Mouse (Mus musculus) cerebellum, adult 18-20 months (tissue): ENCODE data around the gene Tlcd1.

Experiments used
- DNase-seq, 2 experiments: peaks; one replicate each; pipeline ENCODE4 v3.0.0; 2021

Gene Tlcd1

GRCm38 (mm10) chr11:78162504-78162903 lies 14.0 kb upstream of the Tlcd1 start:
- DNase-seq: no peak

- no peak for DNase-seq
Measured at GRCm38 (mm10) chr11:78163045-78163444, 13.5 kb upstream of the Tlcd1 start.

GRCm38 (mm10) chr11:78163681-78164603 lies 12.6 kb upstream of the Tlcd1 start:
- DNase-seq: no peak

DNA sequence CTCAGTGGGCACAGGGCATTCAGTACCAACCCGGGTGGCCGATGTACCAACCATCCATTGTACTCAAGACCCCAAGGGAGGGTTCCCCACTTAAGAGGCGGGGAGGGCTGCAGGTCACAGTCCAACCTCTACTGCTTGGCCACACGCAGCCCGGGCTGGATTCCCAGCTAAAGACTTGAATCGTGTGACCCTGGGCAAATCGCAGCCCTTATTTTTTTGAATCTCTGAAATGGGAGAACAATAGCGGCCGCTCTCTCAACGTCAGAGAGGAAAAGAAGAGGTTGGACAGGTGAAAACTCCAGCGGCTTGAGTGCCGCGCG lies 11.9 kb upstream of the Tlcd1 start:
- DNase-seq: no peak

- DNase-seq: peak; percentile 76 to 87
Measured at GRCm38 (mm10) chr11:78164924-78165760, 11.4 kb upstream of the Tlcd1 start, which contains the start of gene Traf4. Gene Traf4, minus strand, starts transcription at chr11:78165589.

DNA sequence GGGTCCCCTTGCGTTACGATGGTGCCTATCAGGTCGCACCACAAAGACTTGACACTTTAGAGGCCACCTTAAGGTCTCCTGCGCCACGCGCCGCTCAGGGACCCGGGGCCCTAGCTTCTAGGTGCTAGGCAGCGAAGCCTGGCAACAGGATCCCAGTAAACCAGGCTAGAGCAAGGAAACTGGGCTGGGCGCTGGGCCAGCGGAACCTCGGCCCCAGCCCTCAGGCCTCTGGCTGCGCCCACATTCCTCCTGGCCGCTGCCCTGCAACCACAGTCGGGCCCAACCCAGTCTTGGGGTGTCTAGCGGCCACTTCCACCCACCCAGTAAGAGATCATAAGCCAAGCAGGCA lies 10.8 kb upstream of the Tlcd1 start:
- no peak for DNase-seq

DNA sequence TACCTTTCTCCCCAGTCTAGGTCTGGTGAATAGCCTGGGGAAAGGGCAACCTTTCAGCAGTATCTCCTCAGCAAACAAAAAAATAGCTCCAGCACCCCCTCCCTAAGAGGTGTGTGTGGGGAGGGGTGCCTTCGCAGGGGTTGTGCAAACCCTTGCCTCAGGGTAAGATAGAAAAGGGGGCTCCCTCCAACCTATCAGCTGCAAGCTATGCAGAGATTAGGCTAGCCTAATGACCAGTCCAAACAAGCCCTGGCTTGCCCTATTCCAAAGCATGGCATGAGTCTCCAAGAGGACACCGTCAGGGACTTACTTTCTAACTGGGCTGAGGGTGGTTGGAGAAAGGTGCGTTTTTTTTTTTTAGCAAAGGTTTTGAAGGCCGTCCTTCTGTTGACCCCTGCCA lies 10.3 kb upstream of the Tlcd1 start:
- no peak for DNase-seq

GRCm38 (mm10) chr11:78166640-78167039 lies 9.9 kb upstream of the Tlcd1 start:
- DNase-seq: no peak

GRCm38 (mm10) chr11:78167257-78167959 lies 9.1 kb upstream of the Tlcd1 start:
- no peak for DNase-seq

DNA sequence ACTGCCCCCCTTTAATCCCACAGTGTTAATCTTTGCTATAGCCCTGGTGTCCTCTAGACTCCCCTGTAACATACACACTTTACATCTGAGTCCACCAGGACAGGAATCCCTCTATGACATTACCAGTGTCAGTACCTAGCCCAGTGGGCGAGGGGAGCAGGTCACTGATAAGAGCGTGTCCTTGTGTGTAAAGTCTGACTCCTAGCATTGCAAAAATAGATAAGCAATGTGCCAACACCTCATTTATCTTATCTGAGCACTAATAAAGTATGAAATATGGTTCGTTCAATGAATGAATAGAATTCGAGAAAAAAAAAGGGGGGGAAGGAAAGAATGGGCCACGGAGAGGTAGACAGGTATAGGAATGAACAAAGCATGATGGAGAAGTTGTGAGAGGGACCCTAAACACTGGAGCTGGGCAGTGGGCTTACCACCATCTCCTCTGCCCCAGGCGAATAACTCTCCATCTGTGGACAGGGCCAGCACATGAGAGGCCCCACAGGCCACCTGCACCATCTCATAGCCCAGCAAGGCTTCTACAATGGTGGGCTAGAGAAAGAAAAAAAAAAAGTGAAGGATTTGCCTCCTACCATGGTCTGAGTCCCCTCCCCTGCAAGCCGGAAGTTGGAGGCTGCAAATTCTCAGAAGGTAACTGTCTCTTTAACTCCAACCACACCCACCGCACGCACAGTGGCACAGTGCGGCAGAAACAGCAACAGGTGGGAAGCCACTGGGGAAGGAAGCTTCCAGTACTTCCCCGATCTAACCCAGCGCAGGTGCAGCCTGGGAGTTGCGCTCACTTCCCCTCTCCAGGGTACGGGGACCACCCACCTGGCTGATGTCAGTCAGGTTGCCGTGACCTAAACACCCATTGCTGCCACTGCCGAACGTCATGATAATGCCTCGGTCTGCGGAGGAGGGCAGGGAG lies 7.7 kb upstream of the Tlcd1 start:
- no peak for DNase-seq

GRCm38 (mm10) chr11:78170306-78170705 lies 6.2 kb upstream of the Tlcd1 start:
- DNase-seq: no peak

DNA sequence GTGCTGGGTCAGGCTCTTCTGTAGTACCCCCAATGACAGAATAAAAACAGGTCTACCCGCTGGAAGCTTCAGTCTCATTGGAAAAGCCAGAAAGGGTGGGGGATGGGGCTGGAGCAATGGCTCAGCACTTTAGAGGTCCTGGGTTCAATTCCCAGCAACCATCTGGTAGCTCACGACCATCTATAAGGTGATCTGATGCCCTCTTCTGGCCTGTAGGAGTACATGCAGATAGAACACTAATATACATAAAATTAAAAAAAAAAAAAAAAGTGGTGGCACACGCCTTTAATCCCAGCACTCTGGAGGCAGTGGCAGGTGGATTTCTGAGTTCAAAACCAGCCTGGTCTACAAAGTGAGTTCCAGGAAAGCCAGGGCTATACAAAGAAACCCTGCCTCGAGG lies 5.2 kb upstream of the Tlcd1 start:
- no peak for DNase-seq

- no peak for DNase-seq
Measured at GRCm38 (mm10) chr11:78172034-78172747, 4.3 kb upstream of the Tlcd1 start.

- peak in 1 of 2 experiments; percentile 12 for DNase-seq
Measured at GRCm38 (mm10) chr11:78172748-78173383, 3.6 kb upstream of the Tlcd1 start.

DNA sequence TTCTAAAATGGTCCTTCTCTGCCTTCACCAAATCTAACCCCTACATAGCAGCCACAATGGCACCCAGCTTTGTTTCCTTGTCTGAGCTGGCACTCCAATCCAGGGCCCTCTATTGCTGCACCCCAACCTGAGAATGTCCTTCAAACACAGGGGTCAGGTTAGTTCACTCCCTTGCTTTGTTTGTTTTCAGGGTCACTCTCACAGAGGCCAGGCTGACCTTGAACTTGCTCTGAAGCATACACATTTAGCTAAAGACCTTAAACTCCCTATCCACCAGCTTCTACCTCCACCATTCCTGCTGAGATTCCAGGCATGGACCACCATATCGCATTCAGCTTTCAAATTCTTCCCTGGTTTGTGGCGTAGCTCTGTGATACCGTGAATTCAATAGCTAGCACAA lies 2.0 kb upstream of the Tlcd1 start:
- DNase-seq: no peak

DNA sequence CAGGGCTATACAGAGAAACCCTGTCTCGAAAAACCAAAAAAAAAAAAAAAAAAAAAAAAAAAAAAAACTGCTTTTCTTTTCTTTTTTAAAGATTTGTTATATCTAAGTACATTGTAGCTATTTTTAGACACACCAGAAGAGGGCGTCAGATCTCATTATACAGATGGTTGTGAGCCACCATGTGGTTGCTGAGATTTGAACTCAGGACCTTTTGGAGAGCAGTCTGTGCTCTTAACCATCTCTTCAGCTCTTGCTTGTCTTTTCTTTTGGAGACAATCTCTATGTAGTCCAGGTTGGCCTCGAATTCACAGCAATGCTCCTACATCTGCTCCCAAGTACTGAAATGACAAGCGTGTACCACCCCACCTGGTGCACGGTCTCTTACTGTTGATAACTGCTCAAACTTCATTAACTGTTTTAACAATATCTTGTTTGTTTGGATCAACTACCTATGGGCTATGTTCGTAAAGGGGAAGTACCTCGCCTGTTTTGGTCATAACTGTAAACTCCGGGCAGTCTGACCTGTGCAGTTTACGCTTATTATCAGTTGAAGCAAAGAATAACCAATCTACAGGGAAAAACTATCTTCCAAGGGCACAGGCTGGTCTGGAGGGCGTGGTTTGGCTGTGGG lies 625 bp upstream of the Tlcd1 start:
- DNase-seq: peak in 1 of 2 experiments; percentile 5

DNA sequence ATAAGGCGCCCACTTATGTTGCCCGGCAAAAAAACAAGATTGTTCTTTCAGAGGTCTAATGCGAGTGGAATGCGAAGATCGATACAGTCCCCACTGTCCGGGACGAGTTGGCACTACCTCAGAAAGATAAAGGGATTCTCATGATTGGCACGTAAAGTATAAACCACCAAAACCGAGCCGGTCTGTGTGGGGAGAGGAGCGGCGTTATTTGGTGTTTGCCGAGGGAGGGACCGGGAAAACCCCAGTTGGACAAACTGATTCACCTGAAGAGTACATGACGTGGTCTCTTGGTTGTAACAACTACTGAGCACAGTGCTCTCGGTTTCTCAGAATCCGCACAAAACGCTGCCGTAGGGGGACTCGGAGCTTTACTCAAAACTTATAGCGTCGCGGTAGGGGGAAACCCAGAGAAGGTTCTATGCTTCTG lies 407 bp downstream of the Tlcd1 start:
- no peak for DNase-seq

DNA sequence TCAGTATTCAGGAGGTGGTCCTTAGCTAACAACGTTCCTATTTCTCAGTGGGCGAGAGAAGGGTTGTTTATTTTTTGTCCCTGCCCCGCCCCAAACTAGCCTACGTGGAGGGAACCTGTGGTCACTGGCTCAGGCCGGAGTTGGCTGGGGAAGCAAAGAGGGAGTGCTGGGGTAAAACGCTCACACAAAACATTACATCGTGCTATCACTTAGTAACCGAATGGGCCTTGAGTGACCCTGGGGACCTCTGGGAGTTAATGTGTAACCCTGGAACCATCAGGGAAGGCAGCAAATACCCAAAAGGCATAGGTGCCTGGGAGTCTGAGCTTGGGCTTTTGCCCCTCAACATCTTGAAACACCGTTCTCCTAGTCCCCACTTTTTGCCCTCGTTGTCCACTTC lies 926 bp downstream of the Tlcd1 start:
- DNase-seq: peak in 1 of 2 experiments; percentile 38

DNA sequence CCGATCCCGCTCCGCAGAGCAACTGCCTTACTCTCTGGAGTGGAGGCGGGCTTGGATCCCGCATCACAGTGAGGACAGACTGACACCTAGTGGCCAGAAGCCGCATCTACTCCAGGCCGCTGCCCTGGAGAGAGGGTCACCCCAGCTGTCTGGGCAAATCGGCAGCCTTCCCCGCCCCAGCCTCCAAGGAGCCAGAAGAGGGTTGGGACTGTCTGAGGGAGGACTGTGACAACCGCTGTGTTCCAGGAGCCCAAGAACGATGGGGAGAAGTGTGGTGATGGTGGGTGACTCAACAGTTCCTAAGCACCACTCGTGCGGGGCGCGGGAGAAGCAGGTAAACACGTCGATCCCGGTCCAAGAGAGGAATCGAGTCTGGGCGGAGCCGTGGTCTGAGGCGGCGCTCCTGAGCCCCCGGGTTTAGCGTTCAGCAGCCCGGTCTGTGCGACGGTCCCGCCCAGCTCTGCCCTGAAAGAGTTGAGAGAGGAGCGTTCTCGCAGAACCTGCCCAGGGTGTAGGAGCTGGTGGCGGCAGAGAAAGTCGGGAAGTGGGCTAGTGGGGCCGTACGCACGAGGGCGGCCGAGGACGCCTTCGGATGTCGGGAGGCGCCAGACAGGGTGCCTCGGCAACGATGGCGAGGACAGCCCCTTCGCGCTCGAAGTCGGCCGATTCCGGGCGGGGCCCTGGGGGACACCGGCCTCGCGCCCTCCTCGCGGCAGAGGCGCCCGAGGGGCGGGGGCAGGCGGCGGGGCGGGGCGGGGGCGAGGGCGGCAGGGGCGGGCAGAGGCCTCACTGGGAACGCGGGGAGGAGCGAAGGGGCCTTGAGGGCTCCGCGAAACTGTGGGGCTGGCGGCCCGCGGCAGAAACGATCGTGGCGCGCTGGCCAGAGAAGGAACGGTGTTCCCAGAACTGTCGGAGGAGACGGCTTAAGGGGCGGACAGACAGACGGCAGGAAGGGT lies 1.7 kb downstream of the Tlcd1 start:
- peak; percentile 91 to 93 for DNase-seq
